Mouse (Mus musculus): ENCODE measurements around the gene Ccdc117. TPM values are rescaled to one million over a fixed set of nuclear protein-coding genes. Genes with fewer than 3 reads are reported as not detected.

Gene Ccdc117
- polyA plus RNA-seq, 1 experiment from 2014 or later: 15.5 TPM

GRCm38 (mm10) chr11:5528841-5529240 is 13.1 kb downstream of the Ccdc117 start:
- H3K27me3 ChIP-seq (ENCODE audit: insufficient read depth, low read length): no peaks in the 10 kb centered on the region
- TF ChIP-seq CTCF (IDR thresholded peaks at IDR 0.05; ENCODE audit: low read depth): no peak
- peaks cover 53% of the 10 kb centered on the region for H3K36me3 ChIP-seq (ENCODE audit: insufficient read depth, low read length)
- H3K4me1 ChIP-seq (replicated peaks; ENCODE audit: insufficient read depth, low read length): no peaks in the 10 kb centered on the region
- 57% methylated on average over 5 of the region's 5 CpGs for WGBS
- H3K4me3 ChIP-seq (replicated peaks; ENCODE audit: low read depth, low read length): no peak overlapping the region
- ATAC-seq (replicated peaks; ENCODE audit: low FRiP score, low read depth): no peak
- DNase-seq (ENCODE audit: low spot score): no peak
- H3K9ac ChIP-seq (ENCODE audit: low read depth, low read length): no peak overlapping the region
- H3K27ac ChIP-seq: 0 out of 2 replicates have a peak overlapping the region, but pooled peaks have one; percentile 8
- H3K9me3 ChIP-seq (replicated peaks; ENCODE audit: low read length): no peaks in the 10 kb centered on the region
- no peak overlapping the region for H3K4me2 ChIP-seq (ENCODE audit: low read length)

DNA sequence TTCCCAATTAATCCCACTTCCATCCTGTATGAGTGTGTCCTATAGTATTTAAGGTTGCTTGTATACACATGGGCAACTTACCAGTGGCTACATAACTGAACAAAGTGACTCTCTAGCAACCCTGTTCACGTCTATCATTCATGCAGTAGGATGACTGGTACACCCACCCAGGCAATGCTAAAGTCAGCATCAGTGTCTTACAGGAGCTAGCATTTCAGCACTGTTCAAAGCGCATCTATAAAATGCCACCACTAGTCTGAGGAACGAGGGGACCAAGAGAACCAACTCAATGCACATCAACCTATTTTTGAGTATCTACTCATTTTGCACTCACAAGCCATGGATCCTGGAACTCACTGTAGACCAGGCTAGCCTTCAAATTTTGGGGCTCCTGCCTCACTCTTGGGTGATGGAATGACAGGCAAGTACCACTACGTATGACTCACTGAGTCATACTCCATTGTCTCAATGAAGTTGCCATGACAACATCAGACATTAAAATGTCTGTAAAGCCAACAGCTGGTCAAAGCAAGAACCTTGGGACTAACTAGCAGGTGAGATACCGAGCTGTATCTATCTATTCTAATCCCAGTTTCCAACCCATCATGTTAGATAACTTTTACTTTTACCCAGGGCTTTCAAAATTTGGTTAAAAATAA is 14.0 kb downstream of the Ccdc117 start:
- no peak for DNase-seq (ENCODE audit: low spot score)
- no peak overlapping the region for H3K9ac ChIP-seq (ENCODE audit: low read depth, low read length)
- H3K4me3 ChIP-seq (replicated peaks; ENCODE audit: low read depth, low read length): no peak overlapping the region
- H3K27me3 ChIP-seq (ENCODE audit: insufficient read depth, low read length): no peaks in the 10 kb centered on the region
- H3K4me2 ChIP-seq (ENCODE audit: low read length): no peak overlapping the region
- no peak for TF ChIP-seq CTCF (IDR thresholded peaks at IDR 0.05; ENCODE audit: low read depth)
- H3K4me1 ChIP-seq (replicated peaks; ENCODE audit: insufficient read depth, low read length): no peaks in the 10 kb centered on the region
- no peak for ATAC-seq (replicated peaks; ENCODE audit: low FRiP score, low read depth)
- H3K9me3 ChIP-seq (replicated peaks; ENCODE audit: low read length): no peaks in the 10 kb centered on the region
- 80% methylated on average over 5 of the region's 5 CpGs for WGBS
- no peak overlapping the region for H3K27ac ChIP-seq
- H3K36me3 ChIP-seq (ENCODE audit: insufficient read depth, low read length): peaks cover 54% of the 10 kb centered on the region

GRCm38 (mm10) chr11:5526573-5527439 is 15.2 kb downstream of the Ccdc117 start:
- Histone ChIP-seq H3K36me3 (ENCODE audit: insufficient read depth, low read length) (peaks cover 51% of the 10 kb centered on the region), H3K27me3 (ENCODE audit: insufficient read depth, low read length) (no peaks in the 10 kb centered on the region), H3K4me3 (replicated peaks; ENCODE audit: low read depth, low read length) (no peak overlapping the region), H3K9me3 (replicated peaks; ENCODE audit: low read length) (no peaks in the 10 kb centered on the region), H3K9ac (ENCODE audit: low read depth, low read length) (no peak overlapping the region), H3K4me1 (replicated peaks; ENCODE audit: insufficient read depth, low read length) (0 out of 2 replicates have a peak, but pooled peaks cover 6% of the 10 kb centered on the region), H3K27ac (no peak overlapping the region), H3K4me2 (ENCODE audit: low read length) (no peak overlapping the region)
- WGBS: 87% methylated on average over 7 of the region's 7 CpGs
- no peak for TF ChIP-seq CTCF (IDR thresholded peaks at IDR 0.05; ENCODE audit: low read depth)
- ATAC-seq (replicated peaks; ENCODE audit: low FRiP score, low read depth) (no peak), DNase-seq (ENCODE audit: low spot score) (no peak)

DNA sequence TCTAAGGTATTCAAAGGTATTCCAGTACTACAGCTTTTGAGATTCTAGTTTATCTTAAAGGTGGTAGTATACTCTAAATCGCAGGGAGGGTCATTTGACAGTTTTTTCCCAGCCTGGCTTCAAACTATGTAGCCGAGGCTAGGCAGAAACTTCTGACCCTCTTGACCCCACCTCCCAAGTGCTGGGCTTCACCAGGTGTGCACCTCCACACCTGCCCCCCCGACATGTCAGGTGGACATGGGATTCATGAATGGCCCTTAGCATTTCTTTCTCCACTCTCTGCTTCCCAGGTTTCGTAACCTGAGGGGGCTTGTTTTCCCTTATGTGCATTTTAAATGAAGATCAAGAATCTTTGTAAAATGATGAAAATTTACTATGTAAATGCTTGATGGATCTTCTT is 16.6 kb downstream of the Ccdc117 start:
- no peaks in the 10 kb centered on the region for H3K9me3 ChIP-seq (replicated peaks; ENCODE audit: low read length)
- no peak overlapping the region for H3K9ac ChIP-seq (ENCODE audit: low read depth, low read length)
- 0 out of 2 replicates have a peak, but pooled peaks cover 6% of the 10 kb centered on the region for H3K4me1 ChIP-seq (replicated peaks; ENCODE audit: insufficient read depth, low read length)
- no peak for TF ChIP-seq CTCF (IDR thresholded peaks at IDR 0.05; ENCODE audit: low read depth)
- no peak overlapping the region for H3K4me2 ChIP-seq (ENCODE audit: low read length)
- ATAC-seq (replicated peaks; ENCODE audit: low FRiP score, low read depth) (no peak), DNase-seq (ENCODE audit: low spot score) (no peak)
- H3K27me3 ChIP-seq (ENCODE audit: insufficient read depth, low read length): no peaks in the 10 kb centered on the region
- H3K36me3 ChIP-seq (ENCODE audit: insufficient read depth, low read length): peaks cover 45% of the 10 kb centered on the region
- WGBS: 88% methylated on average over 4 of the region's 4 CpGs
- no peak overlapping the region for H3K27ac ChIP-seq
- H3K4me3 ChIP-seq (replicated peaks; ENCODE audit: low read depth, low read length): no peak overlapping the region

- H3K36me3 ChIP-seq (ENCODE audit: insufficient read depth, low read length): peaks cover 38% of the 10 kb centered on the region
- DNase-seq (ENCODE audit: low spot score) (no peak), ATAC-seq (replicated peaks; ENCODE audit: low FRiP score, low read depth) (no peak)
- no peak overlapping the region for H3K27ac ChIP-seq
- no peak for TF ChIP-seq CTCF (IDR thresholded peaks at IDR 0.05; ENCODE audit: low read depth)
- WGBS: 80% methylated on average over 11 of the region's 11 CpGs
- no peaks in the 10 kb centered on the region for H3K27me3 ChIP-seq (ENCODE audit: insufficient read depth, low read length)
- H3K4me3 ChIP-seq (replicated peaks; ENCODE audit: low read depth, low read length): 0 out of 2 replicates have a peak overlapping the region, but pooled peaks have one; percentile 100
- peak overlapping the region; percentile 65 for H3K4me2 ChIP-seq (ENCODE audit: low read length)
- H3K9ac ChIP-seq (ENCODE audit: low read depth, low read length): 0 out of 2 replicates have a peak overlapping the region, but pooled peaks have one; percentile 20
- 0 out of 2 replicates have a peak, but pooled peaks cover 9% of the 10 kb centered on the region for H3K4me1 ChIP-seq (replicated peaks; ENCODE audit: insufficient read depth, low read length)
- no peaks in the 10 kb centered on the region for H3K9me3 ChIP-seq (replicated peaks; ENCODE audit: low read length)
These were observed 19.1 kb downstream of the Ccdc117 start for GRCm38 (mm10) chr11:5522798-5523415.
